Mouse (Mus musculus) ovary, adult 18-20 months (tissue): ENCODE data around the gene Slamf9.

ENCODE experiments used
- DNase-seq: peaks from one replicate; pipeline ENCODE4 v3.0.0; 2022; ENCODE audit warnings: low spot score, mixed read lengths

The Slamf9 gene

DNA sequence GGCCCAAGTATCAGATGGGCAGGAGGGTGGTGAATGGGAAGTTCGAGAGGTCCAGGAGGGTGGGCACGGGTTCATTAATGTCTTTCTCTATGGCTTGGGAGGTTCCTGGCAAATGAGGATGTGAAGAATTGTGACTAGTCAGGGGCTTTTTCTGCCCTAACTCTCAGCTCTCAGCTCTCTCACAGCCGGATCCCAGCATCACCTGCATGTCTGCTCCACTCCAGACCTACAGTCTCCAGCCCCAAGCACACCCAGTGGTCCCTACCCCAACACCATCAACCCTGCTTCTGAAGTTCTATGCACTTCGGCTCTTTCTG lies 39.0 kb downstream of the Slamf9 start:
- no peak for DNase-seq

DNA sequence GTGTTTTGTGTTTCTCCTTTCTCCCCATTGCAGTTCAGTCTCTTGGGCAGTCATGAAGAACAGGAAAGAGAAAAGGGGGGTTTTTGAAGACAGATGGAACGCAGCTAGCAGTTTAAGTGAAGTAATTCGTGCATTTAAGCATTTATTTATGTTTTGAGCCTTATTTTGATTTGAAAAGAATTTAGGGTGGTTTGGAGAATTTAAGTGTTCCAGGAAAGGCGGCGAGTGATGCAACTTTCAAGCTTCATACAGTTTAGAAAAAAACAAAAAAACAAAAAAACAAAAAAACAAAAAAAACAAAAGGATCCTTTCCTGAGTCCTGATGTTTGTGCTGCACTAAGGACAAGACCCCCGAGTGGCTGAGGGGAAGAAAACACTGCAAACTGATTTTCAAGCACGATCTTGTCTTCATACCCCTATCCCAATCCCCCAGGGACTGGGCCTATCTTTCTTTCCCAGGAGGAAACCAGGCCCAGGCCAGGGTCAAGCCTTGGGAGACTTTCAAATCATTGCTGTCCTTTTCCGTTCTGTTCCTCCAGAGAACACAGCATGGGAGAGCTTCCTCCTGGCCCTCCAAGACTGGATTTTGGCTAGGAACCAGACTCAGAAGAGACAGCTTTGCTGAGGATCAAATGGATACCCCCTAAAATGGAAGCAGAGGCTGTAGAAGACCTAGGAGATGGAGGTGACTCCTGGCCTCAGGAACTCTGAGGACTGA lies 39.6 kb downstream of the Slamf9 start:
- no peak for DNase-seq

DNA sequence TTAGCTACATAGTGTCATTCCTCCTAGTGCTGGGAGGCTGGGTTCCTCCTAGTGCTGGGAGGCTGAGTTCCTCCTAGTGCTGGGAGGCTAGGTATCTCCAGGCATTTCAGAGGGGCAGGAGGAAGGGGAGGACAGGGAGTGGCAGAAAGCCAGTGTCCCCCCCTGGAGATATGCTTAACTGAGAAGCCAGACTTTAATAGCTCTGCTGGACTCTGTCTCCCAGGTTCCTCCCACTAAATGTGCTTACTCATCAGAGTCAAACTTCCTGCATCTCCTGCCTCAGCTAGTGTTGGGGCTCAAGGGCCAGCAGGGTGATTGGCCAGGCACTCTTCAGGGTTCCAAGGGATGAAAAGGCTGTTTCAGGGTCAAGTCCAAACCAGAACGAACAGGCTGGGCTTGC lies 40.2 kb downstream of the Slamf9 start:
- no peak for DNase-seq

DNA sequence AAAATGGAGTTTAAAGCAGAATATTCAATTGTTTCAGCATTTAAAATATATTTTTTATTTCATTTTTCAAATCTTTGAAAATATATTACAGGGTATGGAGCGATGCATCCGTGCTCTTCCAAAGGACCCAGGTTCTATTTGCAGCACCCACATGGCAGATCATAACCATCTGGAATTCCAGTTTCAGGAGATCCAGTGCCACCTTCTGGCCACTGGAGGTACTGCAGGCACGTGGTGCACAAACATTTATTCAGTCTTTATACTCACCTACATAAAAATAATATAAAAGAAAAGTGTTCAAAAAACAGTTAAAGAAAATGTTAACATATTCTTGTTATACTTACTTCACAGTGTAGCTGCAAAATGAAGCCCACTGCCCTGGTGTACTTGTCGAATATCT lies 42.9 kb downstream of the Slamf9 start:
- no peak for DNase-seq

DNA sequence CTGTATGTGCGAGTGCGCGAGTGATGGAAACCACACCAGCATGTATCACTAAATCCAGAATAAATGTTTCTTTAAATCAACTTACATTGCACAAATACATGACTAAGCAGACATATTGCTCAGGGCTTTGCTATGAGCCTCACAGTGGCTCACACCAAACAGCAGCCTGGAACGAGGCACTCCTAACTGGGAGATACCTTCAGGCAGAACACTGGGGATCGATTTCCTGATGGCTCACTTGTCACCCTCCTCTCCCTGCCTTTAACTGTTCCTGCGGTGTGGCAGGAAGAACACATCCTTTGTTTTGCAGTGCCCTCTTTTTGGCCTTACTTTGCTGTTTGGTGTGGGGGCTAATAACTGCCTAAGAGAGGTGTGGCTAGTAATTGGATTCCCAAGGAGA lies 44.5 kb downstream of the Slamf9 start:
- DNase-seq: no peak

DNA sequence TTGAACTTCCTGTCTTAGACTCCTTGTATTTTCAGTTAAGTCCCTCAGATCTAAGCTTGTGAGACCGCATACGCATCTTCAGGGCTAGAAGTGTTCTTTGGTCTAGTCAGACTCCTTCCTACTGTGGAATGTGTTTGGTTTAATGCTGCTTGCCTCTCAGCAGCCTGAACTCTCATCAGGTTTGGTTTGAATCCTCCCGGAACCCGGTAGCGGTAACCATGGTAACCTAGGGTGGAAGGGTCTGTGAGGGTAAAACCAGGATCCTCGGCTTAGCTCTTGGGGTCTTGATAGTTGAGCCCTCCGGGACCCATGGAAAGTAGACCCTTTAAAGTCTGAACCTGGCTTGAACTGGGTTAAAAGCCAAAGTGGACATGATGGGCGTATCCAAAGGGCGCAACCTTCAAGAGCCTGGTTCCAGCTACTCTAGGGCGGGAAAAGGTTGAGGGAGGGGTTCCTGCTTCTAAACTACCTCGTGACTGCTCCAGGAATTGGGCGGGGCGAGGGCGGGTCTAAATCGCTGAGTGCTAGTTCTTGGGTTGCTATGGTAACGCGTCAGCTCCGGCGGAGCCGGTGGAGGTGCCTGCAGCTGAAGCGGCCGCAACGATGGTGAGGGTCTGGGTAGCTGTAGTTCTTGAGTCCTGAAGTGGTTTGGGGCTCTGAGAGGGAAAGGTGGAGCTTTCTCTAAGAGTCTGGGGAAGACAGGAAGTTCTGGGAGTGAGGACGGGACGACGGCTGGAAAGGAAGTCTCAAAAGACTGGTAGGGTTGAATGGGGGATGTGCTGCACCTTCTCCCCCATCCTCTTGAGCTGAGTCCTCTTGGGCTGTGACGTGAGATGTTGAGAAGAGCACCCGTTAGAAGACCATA lies 45.6 kb downstream of the Slamf9 start, which contains the start of gene Cfap45:
Cfap45 (plus strand) TSS at position 226 of the 865 bp plus-strand sequence.
- DNase-seq: peak; percentile 85

DNA sequence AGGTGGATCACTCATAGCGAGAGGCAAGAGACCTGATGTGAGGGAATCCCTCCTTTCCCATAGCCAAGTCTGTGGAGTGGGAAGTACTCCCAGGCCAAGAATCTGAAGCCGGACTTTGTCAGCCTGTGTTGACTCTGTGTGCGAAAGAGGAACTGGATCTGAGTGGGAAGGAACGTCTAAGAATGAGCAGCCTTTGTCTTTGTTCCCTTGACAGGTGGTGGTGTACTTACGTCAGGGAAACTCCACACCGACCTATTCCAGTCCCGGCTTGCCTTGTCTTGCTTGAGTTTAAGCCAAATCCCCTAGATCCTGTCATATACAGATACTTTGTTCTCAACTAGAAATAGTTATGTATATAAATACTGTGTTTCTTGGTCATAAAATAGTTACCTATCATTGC lies 47.4 kb downstream of the Slamf9 start:
- no peak for DNase-seq

DNA sequence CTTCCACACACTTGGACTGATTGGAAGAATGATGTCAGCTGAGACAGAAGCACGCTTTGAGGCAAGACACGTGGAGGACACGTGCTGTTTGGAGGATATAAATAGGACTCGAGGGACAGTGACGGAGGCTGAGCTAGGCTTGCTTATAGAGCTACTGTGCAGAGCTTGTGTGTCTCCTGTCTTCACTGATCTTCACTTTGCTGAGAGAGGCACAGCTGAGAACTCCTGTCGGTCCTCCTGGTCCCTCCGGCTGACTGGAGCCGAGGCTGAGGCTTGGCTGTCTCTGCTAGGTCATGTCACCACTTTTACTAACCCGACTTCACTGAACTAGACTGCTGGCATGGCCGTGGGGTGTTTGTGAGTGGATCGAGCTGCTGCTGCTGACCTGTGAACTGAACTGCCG lies 48.5 kb downstream of the Slamf9 start:
- DNase-seq: no peak

DNA sequence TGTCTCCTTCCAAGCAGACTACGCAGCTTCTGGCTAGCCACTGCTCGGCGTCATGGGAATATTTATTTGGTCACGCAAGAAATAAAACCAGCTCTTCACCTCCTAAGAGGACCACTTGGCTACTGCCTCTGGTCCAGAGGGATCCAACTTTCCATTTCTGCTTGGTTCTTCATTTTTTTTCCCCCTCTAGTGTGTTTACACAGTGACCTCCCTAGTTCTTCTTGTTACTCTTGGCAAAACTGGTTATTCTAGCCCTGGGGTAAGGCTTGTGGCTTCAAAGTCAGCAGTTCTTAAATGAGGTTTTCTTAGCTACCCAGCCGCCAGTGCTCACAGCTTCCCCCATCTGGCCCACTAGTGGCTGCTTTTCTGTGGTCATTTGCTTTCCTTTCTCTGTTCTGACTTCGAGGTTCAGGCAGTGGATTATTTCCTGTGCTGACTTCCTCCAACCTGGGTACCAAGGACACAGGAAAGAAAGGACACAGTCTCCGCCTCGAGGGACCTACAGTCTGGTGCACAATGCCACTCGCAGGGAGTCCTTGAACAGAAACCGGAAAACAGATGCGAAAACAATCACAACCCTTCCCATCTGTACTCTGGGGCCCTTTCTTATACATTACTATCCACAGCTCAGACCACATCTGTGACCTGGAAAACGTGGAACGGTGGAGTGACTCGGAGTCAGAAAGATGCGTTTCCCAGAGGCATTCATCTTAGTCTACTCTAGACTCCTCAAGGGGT lies 50.0 kb downstream of the Slamf9 start:
- no peak for DNase-seq

DNA sequence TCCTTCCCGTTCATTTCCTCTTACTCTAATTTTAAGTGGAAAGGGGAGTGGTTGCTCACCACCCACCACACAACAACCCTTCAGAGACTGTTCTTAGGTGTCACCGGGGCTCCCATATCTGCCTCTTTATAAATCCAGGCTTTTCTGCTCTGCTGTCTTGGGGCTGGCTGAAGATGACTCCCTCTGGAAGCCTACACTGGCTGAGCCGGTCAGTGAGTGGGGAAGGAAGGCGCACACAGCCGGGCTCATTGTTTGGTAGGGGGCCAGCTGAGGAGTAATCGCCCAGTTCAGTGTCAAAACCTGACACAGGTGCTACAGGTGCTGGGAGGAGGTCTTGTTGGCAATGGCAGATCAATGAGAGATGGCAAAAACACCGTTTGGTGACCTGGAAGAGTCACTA lies 50.8 kb downstream of the Slamf9 start:
- no peak for DNase-seq

DNA sequence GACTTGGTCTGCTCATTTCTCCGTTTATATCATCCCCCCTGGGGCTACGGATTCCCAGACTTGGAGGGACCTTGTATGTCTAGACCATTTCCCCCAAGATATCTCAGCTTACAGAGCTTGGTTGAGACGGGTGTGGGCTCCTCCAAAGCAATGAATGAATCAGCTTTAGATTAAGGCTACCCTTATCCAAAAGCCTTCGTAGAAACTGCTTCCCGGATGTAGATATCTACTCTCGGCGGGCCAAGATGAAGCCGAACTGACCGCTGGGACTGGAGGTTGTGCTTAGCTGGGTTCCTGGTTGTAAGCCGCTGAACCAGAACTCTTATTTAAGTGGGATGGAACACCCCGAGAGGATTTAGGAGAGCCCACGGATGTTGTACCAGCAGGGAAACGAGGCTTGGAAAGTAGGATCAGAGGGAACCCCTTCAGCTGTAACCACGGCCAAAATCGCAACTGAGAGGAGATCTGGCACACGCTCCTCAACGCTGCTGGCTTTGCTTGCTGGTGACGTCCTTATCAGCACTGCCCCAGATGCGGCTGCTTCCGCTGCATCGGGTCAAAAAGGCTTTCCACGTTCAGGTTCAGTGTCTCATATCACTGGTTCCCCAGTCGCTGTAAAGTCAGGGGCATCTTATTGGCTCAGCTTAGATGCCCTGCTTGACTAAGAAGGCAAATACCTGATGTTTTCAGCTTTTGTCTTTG lies 51.4 kb downstream of the Slamf9 start:
- no peak for DNase-seq

DNA sequence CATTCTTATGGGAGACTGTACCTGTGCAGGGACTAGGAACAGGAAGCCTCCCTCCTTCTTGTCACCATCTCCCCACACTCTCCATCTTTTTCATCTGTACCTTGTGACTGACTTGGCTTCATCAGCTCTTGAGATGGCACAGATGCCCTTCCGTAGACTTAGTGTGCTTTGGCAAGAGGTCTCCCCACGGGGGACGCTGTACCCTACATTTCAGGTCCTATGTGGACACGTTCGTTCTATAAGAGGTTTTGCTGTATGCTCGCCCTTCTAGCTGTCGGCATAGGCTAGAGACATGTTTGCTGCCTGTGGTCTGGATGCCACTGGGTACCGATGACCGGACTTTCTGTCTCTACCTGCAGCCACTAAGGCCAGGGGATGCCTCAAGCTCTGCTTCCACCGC lies 52.3 kb downstream of the Slamf9 start:
- DNase-seq: no peak
